Mouse (Mus musculus) gastrocnemius, postnatal 14 days (tissue): ENCODE data around the gene Cfdp1. TPM values are rescaled to one million over a fixed set of nuclear protein-coding genes. Genes with fewer than 3 reads are reported as not detected.

ENCODE experiments used
- DNase-seq: peaks from one replicate; pipeline ENCODE4 v3.0.0; 2021; ENCODE audit warnings: mixed read lengths
- intact Hi-C: fragments of 180-260 bp; cut with DNase I; formaldehyde crosslinking; loops from one replicate; pipeline ENCODE4 v1.15.1; 2025; ENCODE audit warnings: low total_unique reads
- total RNA-seq, 2 experiments: library from RNA; stranded (reverse); gene quantifications; 2 replicates each; pipeline ENCODE4 v1.2.3; 2021

Cfdp1 gene
- total RNA-seq, 2 experiments from 2014 or later = 21.5 to 30.1 TPM

- intact Hi-C loops = no loop called here
Measured at GRCm38 (mm10) chr8:111808891-111809622, 45.0 kb downstream of the Cfdp1 start.

GRCm38 (mm10) chr8:111808006-111808405 is 46.1 kb downstream of the Cfdp1 start:
- DNase-seq = no peak
- intact Hi-C loops = no loop called here

More at GRCm38 (mm10) chr8:111808891-111809622, 45.0 kb downstream of the Cfdp1 start:
- DNase-seq = no peak

- DNase-seq = no peak
- intact Hi-C loops = no loop called here
Measured at GRCm38 (mm10) chr8:111803362-111803761, 50.7 kb downstream of the Cfdp1 start.

GRCm38 (mm10) chr8:111802256-111802655 is 51.8 kb downstream of the Cfdp1 start:
- DNase-seq = no peak
- intact Hi-C loops = no loop called here

- intact Hi-C loops = no loop called here
- DNase-seq = no peak
Measured at GRCm38 (mm10) chr8:111801456-111801855, 52.6 kb downstream of the Cfdp1 start.

GRCm38 (mm10) chr8:111796528-111796927 is 57.6 kb downstream of the Cfdp1 start:
- DNase-seq = no peak
- intact Hi-C loops = no loop called here

- intact Hi-C loops = no loop called here
- DNase-seq = no peak
Measured at GRCm38 (mm10) chr8:111793324-111793917, 60.7 kb downstream of the Cfdp1 start.

- DNase-seq = no peak
- intact Hi-C loops = no loop called here
Measured at GRCm38 (mm10) chr8:111789639-111790038, 64.5 kb downstream of the Cfdp1 start.

- intact Hi-C loops = no loop called here
Measured at GRCm38 (mm10) chr8:111789200-111789599, 64.9 kb downstream of the Cfdp1 start.

GRCm38 (mm10) chr8:111788497-111788896 is 65.6 kb downstream of the Cfdp1 start:
- DNase-seq = no peak
- intact Hi-C loops = no loop called here

More at GRCm38 (mm10) chr8:111789200-111789599, 64.9 kb downstream of the Cfdp1 start:
- DNase-seq = no peak

- intact Hi-C loops = no loop called here
- no peak for DNase-seq
Measured at GRCm38 (mm10) chr8:111788085-111788484, 66.0 kb downstream of the Cfdp1 start.

GRCm38 (mm10) chr8:111787683-111788082 is 66.4 kb downstream of the Cfdp1 start:
- DNase-seq = no peak
- intact Hi-C loops = no loop called here

- intact Hi-C loops = no loop called here
- no peak for DNase-seq
Measured at GRCm38 (mm10) chr8:111786701-111787588, 67.1 kb downstream of the Cfdp1 start.

- intact Hi-C loops = no loop called here
- DNase-seq = no peak
Measured at GRCm38 (mm10) chr8:111786116-111786515, 68.0 kb downstream of the Cfdp1 start.

- DNase-seq = no peak
- intact Hi-C loops = no loop called here
Measured at GRCm38 (mm10) chr8:111782671-111783394, 71.3 kb downstream of the Cfdp1 start.

GRCm38 (mm10) chr8:111782161-111782560 is 71.9 kb downstream of the Cfdp1 start:
- intact Hi-C loops = no loop called here
- no peak for DNase-seq

- intact Hi-C loops = no loop called here
- DNase-seq = no peak
Measured at GRCm38 (mm10) chr8:111780697-111781424, 73.2 kb downstream of the Cfdp1 start.

- no peak for DNase-seq
- intact Hi-C loops = no loop called here
Measured at GRCm38 (mm10) chr8:111779690-111780089, 74.4 kb downstream of the Cfdp1 start.

GRCm38 (mm10) chr8:111778801-111779200 is 75.3 kb downstream of the Cfdp1 start:
- no peak for DNase-seq
- intact Hi-C loops = no loop called here
